Mouse (Mus musculus): Measurements from ENCODE around the gene Ifna11.

GRCm38 (mm10) chr4:88849698-88850097 lies 29.9 kb downstream of the Ifna11 start, which contains the start of gene Ifna1:
- TF ChIP-seq CTCF (conservative IDR thresholded peaks at IDR 0.05; ENCODE audit: low read length) (no peak), POU5F1 (IDR thresholded peaks at IDR 0.05; ENCODE audit: borderline replicate concordance, low read length) (no peak)
